Mouse (Mus musculus) stomach, postnatal 0 days (tissue): ENCODE data around the gene Dnaaf1.

Experiments used
- CTCF ChIP-seq: IDR thresholded peaks from 2 replicates; pipeline ENCODE4 v1.5.1; 2016; ENCODE audit warnings: antibody characterized with exemption, low read depth, mild to moderate bottlenecking, moderate library complexity
- EP300 ChIP-seq: optimal IDR thresholded peaks from 2 replicates; pipeline ENCODE3; 2016; ENCODE audit warnings: antibody characterized with exemption

GRCm38 (mm10) chr8:119620116-119620840 lies 45.2 kb downstream of the Dnaaf1 start:
- no peak for TF ChIP-seq CTCF
- TF ChIP-seq EP300, result no peak
